Mouse (Mus musculus) gastrocnemius, postnatal 36 days (tissue): ENCODE measurements around the gene Olfr328. TPM values are rescaled to one million over a fixed set of nuclear protein-coding genes. Genes with fewer than 3 reads are reported as not detected.

Experiments used
- total RNA-seq, 2 experiments: library from RNA; stranded (reverse); gene quantifications; 2 replicates each; pipeline ENCODE4 v1.2.3; 2021

The Olfr328 gene
- total RNA-seq, 2 experiments from 2014 or later = not detected

Other genes with a start within 250 kb of the Olfr328 start
- gene Zfp692, start 248.6 kb downstream of the Olfr328 start, total RNA-seq = 1 to 10 TPM; 3.4 to 4.0 TPM
- 10 to 100 TPM; 36.7 to 41.7 TPM for gene Zfp672, start 225.3 kb downstream of the Olfr328 start, total RNA-seq
- 10 to 100 TPM; 26.1 to 27.9 TPM for gene Sh3bp5l, start 224.9 kb downstream of the Olfr328 start, total RNA-seq
- not detected for gene Lypd8, start 176.6 kb downstream of the Olfr328 start, total RNA-seq
- not detected for gene 1810065E05Rik, start 134.5 kb downstream of the Olfr328 start, total RNA-seq
- gene Gm12253, start 123.1 kb downstream of the Olfr328 start, total RNA-seq = not detected
- gene Lypd9, start 102.7 kb downstream of the Olfr328 start, total RNA-seq = not detected
- gene Olfr30, start 93.4 kb downstream of the Olfr328 start, total RNA-seq = not detected
- gene Olfr332, start 63.1 kb downstream of the Olfr328 start, total RNA-seq = not detected
- gene Olfr331, start 53.1 kb downstream of the Olfr328 start, total RNA-seq = not detected
- gene Olfr330, start 20.8 kb downstream of the Olfr328 start, total RNA-seq = not detected
- gene Olfr329-ps, start 9.2 kb downstream of the Olfr328 start, total RNA-seq = not detected
- not detected for gene Olfr224, start 14.9 kb upstream of the Olfr328 start, total RNA-seq
- gene Olfr325, start 22.1 kb upstream of the Olfr328 start, total RNA-seq = not detected
- not detected for gene Olfr324, start 39.5 kb upstream of the Olfr328 start, total RNA-seq
- not detected for gene 2210407C18Rik, start 60.4 kb upstream of the Olfr328 start, total RNA-seq
- gene Olfr323, start 74.9 kb upstream of the Olfr328 start, total RNA-seq = not detected
- not detected for gene Trim58, start 84.8 kb upstream of the Olfr328 start, total RNA-seq
- not detected for gene Olfr322, start 103.1 kb upstream of the Olfr328 start, total RNA-seq
- gene Olfr320, start 125.5 kb upstream of the Olfr328 start, total RNA-seq = not detected
- not detected for gene Olfr319, start 143.5 kb upstream of the Olfr328 start, total RNA-seq
- not detected for gene Olfr318, start 168.4 kb upstream of the Olfr328 start, total RNA-seq
- not detected for gene Olfr317, start 183.6 kb upstream of the Olfr328 start, total RNA-seq
- not detected for gene Olfr316, start 197.1 kb upstream of the Olfr328 start, total RNA-seq
- gene Olfr315, start 217.6 kb upstream of the Olfr328 start, total RNA-seq = not detected
- not detected for gene Olfr314, start 227.3 kb upstream of the Olfr328 start, total RNA-seq
- not detected for gene Fam183b, start 246.3 kb upstream of the Olfr328 start, total RNA-seq